Mouse (Mus musculus): ENCODE measurements around the gene Slc25a3. TPM values are rescaled to one million over a fixed set of nuclear protein-coding genes. Genes with fewer than 3 reads are reported as not detected.

Slc25a3 gene
- polyA plus RNA-seq, 1 experiment from 2014 or later, result 470 TPM

DNA sequence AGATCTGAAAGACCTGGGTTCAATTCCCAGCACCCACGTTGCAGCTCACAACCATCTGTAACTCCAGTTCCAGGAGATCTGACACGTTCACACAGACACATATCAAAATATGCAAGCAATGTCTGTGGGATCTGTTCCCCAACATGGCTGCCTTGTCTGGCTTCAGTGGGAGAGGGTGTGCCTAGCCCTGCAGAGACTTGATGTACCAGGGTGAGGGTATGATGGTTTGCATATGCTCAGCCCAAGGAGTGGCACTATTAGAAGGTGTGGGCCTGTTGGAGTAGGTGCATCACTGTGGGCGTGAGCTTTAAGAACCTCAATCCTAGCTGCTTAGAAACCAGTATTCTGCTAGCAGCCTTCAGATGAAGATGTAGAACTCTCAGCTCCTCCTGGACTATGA, 17.9 kb downstream of the Slc25a3 start:
- TF ChIP-seq CTCF (IDR thresholded peaks at IDR 0.05; ENCODE audit: low read depth), result no peak
- Histone ChIP-seq H3K27me3 (ENCODE audit: insufficient read depth, low read length) (no peaks in the 10 kb centered on the region), H3K9ac (no peak overlapping the region), H3K4me3 (ENCODE audit: low read depth, low read length) (no peak overlapping the region), H3K9me3 (ENCODE audit: low read depth, low read length) (no peaks in the 10 kb centered on the region), H3K4me1 (ENCODE audit: insufficient read depth) (no peaks in the 10 kb centered on the region), H3K4me2 (no peak overlapping the region), H3K36me3 (ENCODE audit: insufficient read depth) (0 out of 2 replicates have a peak, but pooled peaks cover 10% of the 10 kb centered on the region), H3K27ac (ENCODE audit: low read depth) (no peak overlapping the region)
- 76% methylated on average over 3 of the region's 3 CpGs for WGBS
- ATAC-seq (ENCODE audit: insufficient read depth), result no peak
- DNase-seq, result no peak

DNA sequence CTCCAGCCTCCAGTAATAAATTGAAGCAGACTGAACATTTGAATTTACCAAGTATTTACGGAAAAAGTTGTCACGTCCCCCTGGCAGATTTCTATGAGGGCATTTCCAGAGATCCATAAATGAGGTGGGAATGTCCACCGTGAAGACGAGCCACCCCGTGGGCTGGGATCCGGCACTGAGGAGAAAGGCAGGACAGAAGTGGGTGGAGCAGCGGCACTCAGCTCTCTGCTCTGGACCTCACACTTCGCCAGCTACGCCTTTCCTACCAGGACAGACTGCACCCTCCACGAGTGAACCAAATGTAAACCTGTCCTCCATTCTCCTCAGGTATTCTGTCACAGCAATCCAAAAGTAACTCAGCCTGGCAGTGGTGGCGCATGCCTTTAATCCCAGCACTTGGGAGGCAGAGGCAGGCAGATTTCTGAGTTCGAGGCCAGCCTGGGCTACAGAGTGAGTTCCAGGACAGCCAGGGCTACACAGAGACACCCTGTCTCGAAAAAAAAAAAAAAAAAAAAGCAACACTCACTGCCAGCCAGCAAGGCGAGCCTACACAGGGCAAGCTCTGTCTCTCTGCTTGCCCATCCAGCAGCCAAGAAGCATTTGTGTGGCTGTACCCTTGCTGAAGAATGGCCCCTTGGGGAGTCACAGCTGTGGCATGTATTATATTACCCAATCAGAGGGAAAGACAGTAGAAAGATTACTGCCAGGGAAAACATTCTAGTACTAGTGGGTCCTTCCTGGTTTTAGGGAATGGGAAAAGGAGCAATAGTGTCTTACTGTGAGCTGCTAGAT, 20.9 kb downstream of the Slc25a3 start:
- no peak for TF ChIP-seq CTCF (IDR thresholded peaks at IDR 0.05; ENCODE audit: low read depth)
- WGBS, result 90% methylated on average over 14 of the region's 14 CpGs
- ATAC-seq (ENCODE audit: insufficient read depth), result no peak
- no peak overlapping the region for H3K4me2 ChIP-seq
- no peak overlapping the region for H3K27ac ChIP-seq (ENCODE audit: low read depth)
- no peak overlapping the region for H3K4me3 ChIP-seq (ENCODE audit: low read depth, low read length)
- no peak for DNase-seq
- no peaks in the 10 kb centered on the region for H3K9me3 ChIP-seq (ENCODE audit: low read depth, low read length)
- H3K27me3 ChIP-seq (ENCODE audit: insufficient read depth, low read length), result no peaks in the 10 kb centered on the region
- no peak overlapping the region for H3K9ac ChIP-seq
- H3K4me1 ChIP-seq (ENCODE audit: insufficient read depth), result no peaks in the 10 kb centered on the region
- peaks cover 14% of the 10 kb centered on the region; the same call in 1 of the 2 replicates for H3K36me3 ChIP-seq (ENCODE audit: insufficient read depth)

DNA sequence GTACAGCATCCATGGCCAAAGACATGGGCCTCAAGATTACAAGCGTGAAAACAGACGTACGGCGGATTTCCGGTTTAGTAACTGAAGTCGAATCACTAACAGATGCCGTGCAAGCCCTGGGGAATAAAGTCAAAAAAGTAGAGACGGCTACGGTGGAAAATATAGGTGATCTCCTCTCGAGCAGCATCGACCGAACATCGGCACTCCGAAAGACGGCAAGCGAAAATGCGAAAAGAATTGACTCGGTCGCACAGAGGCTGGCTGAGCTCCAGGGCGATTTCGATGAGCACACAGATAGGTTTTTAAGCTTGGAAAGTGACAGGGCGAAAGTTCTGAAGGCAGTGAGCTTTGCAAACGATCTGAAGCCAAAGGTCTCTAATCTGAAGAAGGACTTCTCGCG, 21.9 kb downstream of the Slc25a3 start:
- H3K4me1 ChIP-seq (ENCODE audit: insufficient read depth), result no peaks in the 10 kb centered on the region
- DNase-seq (no peak), ATAC-seq (ENCODE audit: insufficient read depth) (no peak)
- H3K27ac ChIP-seq (ENCODE audit: low read depth), result no peak overlapping the region
- WGBS, result 92% methylated on average over 25 of the region's 25 CpGs
- no peaks in the 10 kb centered on the region for H3K9me3 ChIP-seq (ENCODE audit: low read depth, low read length)
- no peak overlapping the region for H3K4me3 ChIP-seq (ENCODE audit: low read depth, low read length)
- H3K36me3 ChIP-seq (ENCODE audit: insufficient read depth), result peaks cover 19% of the 10 kb centered on the region; the same call in 1 of the 2 replicates
- H3K9ac ChIP-seq, result no peak overlapping the region
- H3K4me2 ChIP-seq, result no peak overlapping the region
- no peaks in the 10 kb centered on the region for H3K27me3 ChIP-seq (ENCODE audit: insufficient read depth, low read length)
- no peak for TF ChIP-seq CTCF (IDR thresholded peaks at IDR 0.05; ENCODE audit: low read depth)

DNA sequence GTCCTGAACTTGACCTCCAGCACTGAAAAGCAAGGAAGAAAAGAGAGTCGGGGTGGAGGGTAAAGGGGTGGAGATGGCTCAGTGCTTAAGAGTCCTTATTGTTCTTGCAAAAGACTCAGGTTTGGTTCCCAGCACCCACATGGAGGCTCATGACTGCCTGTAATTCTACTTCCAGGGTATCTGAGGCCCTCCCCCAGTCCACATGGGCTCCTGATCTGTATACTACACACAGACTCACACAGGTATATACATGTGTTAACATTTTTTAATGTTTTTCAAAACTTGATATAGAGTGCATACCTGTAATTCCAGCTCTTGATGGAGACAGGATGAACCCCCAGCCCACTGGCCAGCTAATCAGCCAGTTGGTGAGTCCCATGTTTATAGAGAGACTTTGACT, 23.8 kb downstream of the Slc25a3 start:
- Histone ChIP-seq H3K27me3 (ENCODE audit: insufficient read depth, low read length) (no peaks in the 10 kb centered on the region), H3K9me3 (ENCODE audit: low read depth, low read length) (no peaks in the 10 kb centered on the region), H3K36me3 (ENCODE audit: insufficient read depth) (peaks cover 27% of the 10 kb centered on the region; the same call in 1 of the 2 replicates), H3K9ac (no peak overlapping the region), H3K4me1 (ENCODE audit: insufficient read depth) (no peaks in the 10 kb centered on the region), H3K4me2 (no peak overlapping the region), H3K27ac (ENCODE audit: low read depth) (no peak overlapping the region), H3K4me3 (ENCODE audit: low read depth, low read length) (no peak overlapping the region)
- ATAC-seq (ENCODE audit: insufficient read depth) (no peak), DNase-seq (no peak)
- WGBS, result 96% methylated on average over 1 of the region's 1 CpGs
- TF ChIP-seq CTCF (IDR thresholded peaks at IDR 0.05; ENCODE audit: low read depth), result no peak

DNA sequence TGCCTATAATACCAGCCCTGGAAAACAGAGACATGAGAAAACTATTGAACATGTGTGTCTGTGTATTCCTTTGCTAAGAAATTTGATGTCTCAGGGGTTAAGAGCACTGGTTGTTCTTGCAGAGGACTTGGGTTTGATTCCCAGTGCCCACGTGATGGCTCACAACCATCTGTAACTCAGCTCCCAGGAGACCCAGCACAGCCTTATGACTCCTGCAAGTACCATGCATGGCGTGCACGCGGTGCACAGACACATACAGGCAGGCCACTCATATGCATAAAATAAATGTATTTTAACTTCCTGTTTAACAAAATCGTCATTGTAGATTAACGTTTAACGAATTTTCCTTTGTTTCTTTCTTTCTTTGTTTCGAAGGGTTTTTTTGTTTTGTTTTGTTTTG, 25.8 kb downstream of the Slc25a3 start:
- Histone ChIP-seq H3K27me3 (ENCODE audit: insufficient read depth, low read length) (no peaks in the 10 kb centered on the region), H3K4me1 (ENCODE audit: insufficient read depth) (no peaks in the 10 kb centered on the region), H3K4me2 (no peak overlapping the region), H3K9me3 (ENCODE audit: low read depth, low read length) (no peaks in the 10 kb centered on the region), H3K36me3 (ENCODE audit: insufficient read depth) (peaks cover 40% of the 10 kb centered on the region; the same call in 1 of the 2 replicates), H3K4me3 (ENCODE audit: low read depth, low read length) (no peak overlapping the region), H3K9ac (no peak overlapping the region), H3K27ac (ENCODE audit: low read depth) (no peak overlapping the region)
- no peak for TF ChIP-seq CTCF (IDR thresholded peaks at IDR 0.05; ENCODE audit: low read depth)
- ATAC-seq (ENCODE audit: insufficient read depth), result no peak
- 88% methylated on average over 8 of the region's 8 CpGs for WGBS
- no peak for DNase-seq

DNA sequence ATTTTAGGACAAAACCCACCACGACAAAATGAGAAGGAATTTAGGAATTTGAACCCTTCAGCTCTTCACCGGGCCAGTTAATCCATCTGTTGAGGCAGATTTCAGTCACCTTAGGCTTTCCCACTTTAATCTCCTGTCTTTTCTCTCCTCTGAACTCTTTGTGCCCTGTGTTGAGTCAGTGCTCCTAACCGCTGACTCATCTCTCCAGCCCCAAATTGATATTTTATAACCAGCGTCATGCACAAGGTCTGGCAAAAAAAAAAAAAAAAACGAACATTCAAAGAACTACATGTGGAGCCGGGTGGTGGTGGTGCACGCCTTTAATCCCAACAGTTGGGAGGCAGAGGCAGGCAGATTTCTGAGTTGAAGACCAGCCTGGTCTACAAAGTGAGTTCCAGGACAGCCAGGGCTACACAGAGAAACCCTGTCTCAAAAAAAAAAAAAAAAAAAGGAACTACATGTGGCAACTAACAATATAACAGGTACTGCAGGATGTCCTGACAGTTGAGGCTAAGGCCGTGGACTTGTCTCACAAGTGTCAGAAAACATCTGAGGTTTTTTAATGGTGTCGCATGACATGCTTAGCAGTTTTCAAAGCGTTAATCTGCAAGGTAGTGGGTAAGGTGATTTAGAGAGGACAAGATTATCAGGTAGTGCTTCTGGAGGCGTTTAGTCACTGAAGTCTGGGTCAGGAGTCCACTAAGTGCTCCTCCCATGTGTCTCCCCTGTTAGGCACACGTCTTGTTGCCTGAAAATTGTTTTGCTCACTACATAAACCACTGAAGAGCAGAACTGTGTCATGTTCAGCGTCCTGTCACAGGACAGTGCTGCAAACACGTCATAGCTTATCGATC, 29.4 kb downstream of the Slc25a3 start:
- H3K4me1 ChIP-seq (ENCODE audit: insufficient read depth), result no peaks in the 10 kb centered on the region
- WGBS, result 77% methylated on average over 15 of the region's 15 CpGs
- H3K9me3 ChIP-seq (ENCODE audit: low read depth, low read length), result no peaks in the 10 kb centered on the region
- no peak for DNase-seq
- no peaks in the 10 kb centered on the region for H3K27me3 ChIP-seq (ENCODE audit: insufficient read depth, low read length)
- H3K27ac ChIP-seq (ENCODE audit: low read depth), result no peak overlapping the region
- no peak overlapping the region for H3K4me2 ChIP-seq
- TF ChIP-seq CTCF (IDR thresholded peaks at IDR 0.05; ENCODE audit: low read depth), result no peak
- no peak for ATAC-seq (ENCODE audit: insufficient read depth)
- no peak overlapping the region for H3K4me3 ChIP-seq (ENCODE audit: low read depth, low read length)
- H3K9ac ChIP-seq, result no peak overlapping the region
- H3K36me3 ChIP-seq (ENCODE audit: insufficient read depth), result peaks cover 31% of the 10 kb centered on the region; the same call in 1 of the 2 replicates

DNA sequence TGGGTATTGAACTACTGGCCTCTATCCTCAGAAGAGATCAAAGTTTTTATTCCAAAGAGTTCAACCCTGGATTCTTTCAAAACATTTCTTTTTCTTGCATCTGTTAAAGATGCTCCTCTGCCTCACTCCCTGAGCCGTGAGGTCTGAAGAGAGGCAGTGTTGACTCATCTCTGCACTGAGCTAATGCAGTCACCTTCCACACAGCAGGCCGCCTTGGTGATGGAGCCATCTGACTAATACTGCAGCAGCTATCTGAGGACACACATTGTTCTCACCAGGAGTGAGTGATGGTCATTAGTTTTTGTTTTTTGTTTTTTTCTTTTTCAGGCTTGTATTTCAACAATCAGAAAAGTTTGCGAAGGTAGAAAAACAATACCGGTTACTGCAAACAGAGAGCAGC, 31.0 kb downstream of the Slc25a3 start:
- Histone ChIP-seq H3K9me3 (ENCODE audit: low read depth, low read length) (no peaks in the 10 kb centered on the region), H3K27me3 (ENCODE audit: insufficient read depth, low read length) (no peaks in the 10 kb centered on the region), H3K4me3 (ENCODE audit: low read depth, low read length) (no peak overlapping the region), H3K4me2 (no peak overlapping the region), H3K4me1 (ENCODE audit: insufficient read depth) (no peaks in the 10 kb centered on the region), H3K27ac (ENCODE audit: low read depth) (no peak overlapping the region), H3K36me3 (ENCODE audit: insufficient read depth) (peaks cover 25% of the 10 kb centered on the region; the same call in 1 of the 2 replicates), H3K9ac (no peak overlapping the region)
- TF ChIP-seq CTCF (IDR thresholded peaks at IDR 0.05; ENCODE audit: low read depth), result no peak
- ATAC-seq (ENCODE audit: insufficient read depth) (no peak), DNase-seq (no peak)
- WGBS, result 86% methylated on average over 4 of the region's 4 CpGs

Data from lung, embryonic 14.5 days (tissue).